Mouse (Mus musculus) CH12.LX (cell line): ENCODE data around the gene Itpk1. TPM values are rescaled to one million over a fixed set of nuclear protein-coding genes. Genes with fewer than 3 reads are reported as not detected.

ENCODE experiments used
- DNase-seq: peaks from one replicate; pipeline ENCODE4 v3.0.0-alpha.2; 2013; ENCODE audit errors: extremely low read depth
- H3K27ac ChIP-seq: 2 replicates; pipeline ENCODE4 v1.5.1; 2012; ENCODE audit warnings: low read depth, mild to moderate bottlenecking, control low read depth, moderate library complexity; ENCODE audit not compliant: insufficient read depth
- H3K27me3 ChIP-seq: replicated peaks from 2 replicates; pipeline ENCODE3; 2012; ENCODE audit warnings: inconsistent platforms
- H3K36me3 ChIP-seq, 2 experiments: replicated peaks in 1 of 2; 2 replicates each; pipeline versions ENCODE3 to v1.6.1; 2012; ENCODE audit warnings: inconsistent platforms in 1 of 2, low read length in 1 of 2, mild to moderate bottlenecking in 1 of 2, mixed read lengths in 1 of 2, moderate library complexity in 1 of 2; ENCODE audit not compliant: control insufficient read depth in 1 of 2, insufficient read depth in 1 of 2
- H3K4me1 ChIP-seq, 2 experiments: 2 replicates each; pipeline ENCODE4 v1.6.1; 2012; ENCODE audit warnings: inconsistent platforms in 1 of 2, moderate library complexity in 1 of 2; ENCODE audit not compliant: insufficient read depth in 2 of 2, control insufficient read depth in 1 of 2
- H3K4me2 ChIP-seq: 2 replicates; pipeline ENCODE4 v1.6.1; 2012; ENCODE audit warnings: low read depth, mild to moderate bottlenecking, control low read depth; ENCODE audit not compliant: poor library complexity, insufficient read depth, severe bottlenecking
- H3K4me3 ChIP-seq, 3 experiments: fragments of 150-350 bp in 1 of 3; sonication (generic) in 1 of 3; replicated peaks in 1 of 3; 2 replicates each; pipeline versions ENCODE3 to v1.5.1; 2011 to 2012; ENCODE audit warnings: low read depth in 2 of 3, low read length in 2 of 3, mild to moderate bottlenecking in 2 of 3, moderate library complexity in 2 of 3, control low read depth in 1 of 3, improper control_type of control experiment in 1 of 3, inconsistent platforms in 1 of 3, mixed read lengths in 1 of 3; ENCODE audit not compliant: poor library complexity in 1 of 3
- H3K79me2 ChIP-seq: replicated peaks from 2 replicates; pipeline ENCODE4 v1.6.1; 2012; ENCODE audit warnings: mild to moderate bottlenecking, moderate library complexity; ENCODE audit not compliant: control insufficient read depth, poor library complexity, insufficient read depth, severe bottlenecking; ENCODE audit errors: extremely low read depth
- H3K9ac ChIP-seq: 2 replicates; pipeline ENCODE4 v1.6.1; 2012; ENCODE audit warnings: low read depth, mild to moderate bottlenecking, control low read depth, moderate library complexity; ENCODE audit not compliant: insufficient read depth
- H3K9me3 ChIP-seq: replicated peaks from 2 replicates; pipeline ENCODE3; 2012; ENCODE audit warnings: low read length, inconsistent platforms, mixed read lengths
- BHLHE40 ChIP-seq: IDR thresholded peaks from 2 replicates; pipeline ENCODE4 v1.6.1; 2011; ENCODE audit warnings: mild to moderate bottlenecking, low read depth, low read length, improper control_type of control experiment
- CHD1 ChIP-seq: IDR thresholded peaks from 2 replicates; pipeline ENCODE4 v1.6.1; 2012; ENCODE audit warnings: low read depth, low read length, improper control_type of control experiment, inconsistent platforms
- EP300 ChIP-seq: IDR thresholded peaks from 2 replicates; pipeline ENCODE4 v1.6.1; 2011; ENCODE audit warnings: low read length, improper control_type of control experiment
- ETS1 ChIP-seq: conservative IDR thresholded peaks from 2 replicates; pipeline ENCODE4 v1.6.1; 2012; ENCODE audit warnings: low read depth, mild to moderate bottlenecking, inconsistent platforms, low read length, improper control_type of control experiment, moderate library complexity
- IRF4 ChIP-seq: IDR thresholded peaks from 2 replicates; pipeline ENCODE4 v1.6.1; 2014; ENCODE audit warnings: low read depth, mild to moderate bottlenecking, inconsistent platforms, low read length, improper control_type of control experiment
- JUN ChIP-seq: IDR thresholded peaks from 2 replicates; pipeline ENCODE4 v1.6.1; 2011; ENCODE audit warnings: low read depth, mild to moderate bottlenecking, low read length, improper control_type of control experiment, moderate library complexity; ENCODE audit not compliant: insufficient read depth
- JUND ChIP-seq: conservative IDR thresholded peaks from 2 replicates; pipeline ENCODE4 v1.6.1; 2011; ENCODE audit warnings: low read depth, low read length, improper control_type of control experiment
- KAT2A ChIP-seq: IDR thresholded peaks from 2 replicates; pipeline ENCODE4 v1.6.1; 2012; ENCODE audit warnings: low read length, improper control_type of control experiment, inconsistent platforms; ENCODE audit not compliant: insufficient replicate concordance
- MAZ ChIP-seq: IDR thresholded peaks from 2 replicates; pipeline ENCODE4 v1.6.1; 2012; ENCODE audit warnings: low read depth, mild to moderate bottlenecking, inconsistent platforms, low read length, improper control_type of control experiment, moderate library complexity
- MEF2A ChIP-seq: IDR thresholded peaks from 2 replicates; pipeline ENCODE4 v1.6.1; 2014; ENCODE audit warnings: low read depth, mild to moderate bottlenecking, inconsistent platforms, low read length, improper control_type of control experiment, borderline replicate concordance
- NRF1 ChIP-seq: IDR thresholded peaks from 2 replicates; pipeline ENCODE4 v1.6.1; 2014; ENCODE audit warnings: low read depth, mild to moderate bottlenecking, inconsistent platforms, low read length, improper control_type of control experiment, moderate library complexity
- PAX5 ChIP-seq: IDR thresholded peaks from 2 replicates; pipeline ENCODE4 v1.6.1; 2012; ENCODE audit warnings: low read length, inconsistent platforms, mixed read lengths
- POLR2A ChIP-seq: IDR thresholded peaks from 2 replicates; pipeline ENCODE4 v1.6.1; 2011; ENCODE audit warnings: low read depth, mild to moderate bottlenecking, improper control_type of control experiment, low read length
- RCOR1 ChIP-seq: conservative IDR thresholded peaks from 2 replicates; pipeline ENCODE4 v1.6.1; 2012; ENCODE audit warnings: low read depth, mild to moderate bottlenecking, inconsistent platforms, low read length, improper control_type of control experiment
- SMC3 ChIP-seq: IDR thresholded peaks from 2 replicates; pipeline ENCODE4 v1.6.1; 2011; ENCODE audit warnings: low read depth, low read length, improper control_type of control experiment
- TCF12 ChIP-seq: IDR thresholded peaks from 2 replicates; pipeline ENCODE4 v1.6.1; 2014; ENCODE audit warnings: low read depth, mild to moderate bottlenecking, inconsistent platforms, low read length, improper control_type of control experiment
- USF1 ChIP-seq: IDR thresholded peaks from 2 replicates; pipeline ENCODE4 v1.6.1; 2014; ENCODE audit warnings: low read depth, mild to moderate bottlenecking, inconsistent platforms, low read length, improper control_type of control experiment
- USF2 ChIP-seq: conservative IDR thresholded peaks from 2 replicates; pipeline ENCODE4 v1.6.1; 2011; ENCODE audit warnings: low read depth, low read length, improper control_type of control experiment
- ZC3H11A ChIP-seq: IDR thresholded peaks from 2 replicates; pipeline ENCODE4 v1.6.1; 2012; ENCODE audit warnings: low read depth, mild to moderate bottlenecking, inconsistent platforms, low read length, improper control_type of control experiment
- dilution Hi-C: fragments of 300-500 bp; cut with MboI; formaldehyde crosslinking; loops from 2 replicates; pipeline ENCODE4 v1.14.3; 2020; ENCODE audit warnings: low sequenced_read_pairs; ENCODE audit not compliant: extremely low pct_unique_long_range_greater_than_20kb, extremely low pct_ligation_motif_present
- in situ Hi-C: fragments of 300-500 bp; cut with MboI; formaldehyde crosslinking; loops from 3 replicates; pipeline ENCODE4 v1.14.3; 2019; ENCODE audit warnings: low sequenced_read_pairs, low pct_ligation_motif_present, low pct_unique_long_range_greater_than_20kb, mixed read lengths
- polyA plus RNA-seq: library from polyadenylated mRNA; unstranded; fragments of >175 nt; gene quantifications from 2 replicates; pipeline ENCODE4 v1.2.1, GENCODE M21; 2012; ENCODE audit warnings: low read depth; ENCODE audit not compliant: insufficient read length
- total RNA-seq, 2 experiments: library from RNA; depleted of rRNA; stranded (reverse); fragments of 300-350 nt in 1 of 2; fragments of >200 nt in 1 of 2; gene quantifications; 2 replicates each; pipeline ENCODE4 v1.2.3; 2012 to 2014

The Itpk1 gene
- total and polyA plus RNA-seq, 3 experiments, result 14.0 to 25.1 (median 19.2) TPM

DNA sequence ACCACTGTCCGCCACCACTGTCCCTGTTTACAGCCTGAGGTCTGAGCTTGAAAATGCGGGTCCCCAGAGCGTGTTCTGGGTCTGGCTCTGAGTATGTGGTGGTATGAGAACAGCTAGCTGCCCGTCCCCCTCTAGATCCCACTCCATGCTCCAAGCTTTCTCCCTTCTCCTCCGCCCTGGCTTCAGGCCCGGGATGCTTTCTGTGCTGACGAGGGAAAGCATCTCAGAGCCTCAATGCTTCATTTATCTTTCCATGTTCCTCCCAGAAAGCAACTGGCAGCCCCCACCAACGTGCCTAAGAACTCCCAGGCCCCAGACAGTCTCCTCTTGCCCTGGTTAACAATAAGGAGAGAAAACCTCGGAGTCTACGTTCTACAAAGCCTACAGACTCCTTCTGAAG, 67.5 kb downstream of the Itpk1 start:
- no peak overlapping the region for H3K27ac ChIP-seq
- TF ChIP-seq EP300, result no peak
- no peak for TF ChIP-seq MAZ
- no peak for TF ChIP-seq JUN
- TF ChIP-seq ETS1, result no peak
- no peak for TF ChIP-seq CHD1
- no peak for TF ChIP-seq ZC3H11A
- TF ChIP-seq SMC3, result no peak
- TF ChIP-seq RCOR1, result no peak
- TF ChIP-seq NRF1, result no peak
- TF ChIP-seq IRF4, result no peak
- no peak for TF ChIP-seq USF1
- no peak for TF ChIP-seq USF2
- no peak for TF ChIP-seq JUND
- no peak for TF ChIP-seq MEF2A
- TF ChIP-seq BHLHE40, result no peak
- TF ChIP-seq, all 38 proteins: peak for 0
- H3K27me3 ChIP-seq, result no peaks in the 10 kb centered on the region
- H3K4me3 ChIP-seq, result no peak overlapping the region
- H3K9me3 ChIP-seq, result no peaks in the 10 kb centered on the region
- H3K36me3 ChIP-seq, result peaks cover 3 to 62% of the 10 kb centered on the region in 2 experiments
- no peak for DNase-seq
- H3K9ac ChIP-seq, result no peak overlapping the region
- no peak overlapping the region for H3K4me2 ChIP-seq
- peaks cover 0 to 20% of the 10 kb centered on the region in 2 experiments; a peak in 2 of 4 replicates for H3K4me1 ChIP-seq
- in situ Hi-C loops (no loop called here), dilution Hi-C loops (no loop called here)
- H3K79me2 ChIP-seq, result no peaks in the 10 kb centered on the region

DNA sequence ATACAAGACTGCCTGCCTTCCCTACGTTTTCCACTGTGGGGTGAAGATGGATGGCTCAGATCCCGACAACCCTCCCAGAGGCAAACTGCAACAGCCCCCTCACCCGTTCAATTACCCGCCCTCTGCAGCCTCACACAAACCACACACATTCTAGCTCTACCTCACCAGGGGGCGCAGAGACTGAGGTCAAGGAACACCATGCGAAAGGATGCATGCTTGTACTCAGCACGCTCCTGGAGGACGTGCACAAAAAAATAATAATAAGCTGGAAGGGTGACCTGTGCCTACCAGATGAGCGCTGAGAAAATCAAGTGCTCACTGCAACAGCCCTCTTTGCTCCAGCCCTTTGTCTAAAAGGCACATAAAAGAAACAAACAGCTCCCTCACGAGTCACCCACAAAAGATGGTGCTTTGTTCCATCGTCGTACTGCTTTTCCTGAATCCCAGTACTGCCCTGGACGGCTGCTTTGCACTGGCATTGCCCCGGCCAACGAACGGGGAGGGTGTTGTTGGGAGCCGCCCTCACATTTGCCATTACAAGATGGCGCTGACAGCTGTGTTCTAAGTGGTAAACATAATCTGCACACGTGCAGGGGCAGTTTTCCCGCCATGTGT, 70.2 kb downstream of the Itpk1 start:
- H3K4me2 ChIP-seq, result no peak overlapping the region
- H3K4me1 ChIP-seq, result peaks cover 6 to 19% of the 10 kb centered on the region in 2 experiments
- H3K9ac ChIP-seq, result no peak overlapping the region
- H3K27me3 ChIP-seq, result no peaks in the 10 kb centered on the region
- H3K9me3 ChIP-seq, result no peaks in the 10 kb centered on the region
- TF ChIP-seq KAT2A, result no peak
- TF ChIP-seq PAX5, result no peak
- no peak for TF ChIP-seq TCF12
- TF ChIP-seq SMC3, result peak; percentile 17; the same call in 1 of the 2 replicates
- TF ChIP-seq POLR2A, result no peak
- in situ Hi-C loops (no loop called here), dilution Hi-C loops (no loop called here)
- DNase-seq, result no peak
- H3K36me3 ChIP-seq, result peaks cover 3 to 64% of the 10 kb centered on the region in 2 experiments
- H3K79me2 ChIP-seq, result no peaks in the 10 kb centered on the region
- H3K4me3 ChIP-seq, result no peak overlapping the region
- no peak overlapping the region for H3K27ac ChIP-seq
